Mouse (Mus musculus) lung, adult 2 months (tissue): Measurements from ENCODE around the gene Vps37d. TPM values are rescaled to one million over a fixed set of nuclear protein-coding genes. Genes with fewer than 3 reads are reported as not detected.

Experiments
- DNase-seq: peaks from one replicate; pipeline ENCODE4 v3.0.0; 2022
- H3K4me1 ChIP-seq: fragments of 200-500 bp; 2 replicates; pipeline ENCODE4 v1.6.1; 2011; ENCODE audit warnings: low read length; ENCODE audit not compliant: control insufficient read depth, insufficient read depth
- H3K4me3 ChIP-seq: fragments of 200-500 bp; replicated peaks from 2 replicates; pipeline ENCODE3; 2011; ENCODE audit warnings: low read depth, mild to moderate bottlenecking, control low read depth, low read length; ENCODE audit errors: extremely low read depth
- CTCF ChIP-seq: fragments of 200-500 bp; IDR thresholded peaks from 2 replicates; pipeline ENCODE4 v1.5.1; 2011; ENCODE audit warnings: mild to moderate bottlenecking, low read length, control low read depth; ENCODE audit not compliant: insufficient read depth
- POLR2A ChIP-seq: fragments of 200-500 bp; IDR thresholded peaks from 2 replicates; pipeline ENCODE4 v1.6.1; 2011; ENCODE audit warnings: low read depth, mild to moderate bottlenecking, control low read depth, low read length, borderline replicate concordance; ENCODE audit errors: extremely low read depth
- WGBS: fragments of 180-500 bp; shearing (Covaris S2); methylation state at CpG from one replicate; pipeline ENCODE4 v1.1.7; 2018; 5-methylcytosine and 5-hydroxymethylcytosine counted together
- polyA plus RNA-seq: library from polyadenylated mRNA; depleted of rRNA; stranded (reverse); fragments of >200 nt; gene quantifications from 2 replicates; pipeline ENCODE4 v1.2.3, GENCODE M21; 2012; rRNA removed

Vps37d gene
- polyA plus RNA-seq, 1 experiment, result 3.0 TPM

DNA sequence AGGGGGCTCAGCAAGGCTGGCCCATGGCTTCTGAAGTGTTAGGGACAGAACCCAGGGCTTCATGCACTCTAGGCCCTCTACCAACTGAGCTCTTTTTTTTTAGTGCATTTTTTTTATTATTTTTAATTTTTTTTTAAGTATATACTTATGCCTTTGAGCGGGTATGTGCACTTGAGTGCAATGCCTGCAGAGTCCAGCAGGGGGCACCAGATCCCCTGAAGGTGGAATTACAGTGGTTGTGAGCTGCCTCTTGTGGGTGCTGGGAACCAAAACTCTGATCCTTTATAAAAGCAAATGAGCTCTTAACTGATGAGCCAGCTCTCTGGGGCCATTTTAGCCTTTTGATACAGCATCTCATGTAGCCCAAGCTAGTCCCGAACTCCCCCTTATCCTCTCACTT, 43.5 kb downstream of the Vps37d start:
- H3K4me3 ChIP-seq, result no peak overlapping the region
- no peaks in the 10 kb centered on the region for H3K4me1 ChIP-seq
- 96% methylated on average over 2 of the region's 2 CpGs for WGBS
- no peak for DNase-seq
- TF ChIP-seq CTCF (no peak), POLR2A (no peak)

DNA sequence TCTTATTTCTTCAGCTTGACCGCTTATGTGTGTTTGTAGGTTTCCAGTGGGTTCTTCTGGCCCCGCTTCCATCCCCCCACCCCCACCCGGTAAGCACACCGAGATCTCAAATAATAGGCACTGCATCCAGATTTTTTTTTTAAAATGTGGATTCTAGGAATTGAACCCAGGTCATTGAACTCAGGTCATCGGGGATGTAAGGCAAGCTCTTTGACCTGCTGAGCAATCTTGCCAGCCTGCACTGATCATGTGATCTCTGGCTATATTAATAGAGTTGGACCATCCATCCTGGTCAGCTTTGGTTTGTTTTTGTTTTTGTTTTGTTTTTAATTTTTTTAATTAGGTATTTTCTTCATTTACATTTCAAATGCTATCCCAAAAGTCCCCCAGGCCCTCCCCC, 45.5 kb downstream of the Vps37d start:
- TF ChIP-seq POLR2A (no peak), CTCF (no peak)
- Histone ChIP-seq H3K4me3 (no peak overlapping the region), H3K4me1 (peaks cover 3% of the 10 kb centered on the region; the same call in 1 of the 2 replicates)
- DNase-seq, result no peak
- 85% methylated on average over 5 of the region's 5 CpGs for WGBS

DNA sequence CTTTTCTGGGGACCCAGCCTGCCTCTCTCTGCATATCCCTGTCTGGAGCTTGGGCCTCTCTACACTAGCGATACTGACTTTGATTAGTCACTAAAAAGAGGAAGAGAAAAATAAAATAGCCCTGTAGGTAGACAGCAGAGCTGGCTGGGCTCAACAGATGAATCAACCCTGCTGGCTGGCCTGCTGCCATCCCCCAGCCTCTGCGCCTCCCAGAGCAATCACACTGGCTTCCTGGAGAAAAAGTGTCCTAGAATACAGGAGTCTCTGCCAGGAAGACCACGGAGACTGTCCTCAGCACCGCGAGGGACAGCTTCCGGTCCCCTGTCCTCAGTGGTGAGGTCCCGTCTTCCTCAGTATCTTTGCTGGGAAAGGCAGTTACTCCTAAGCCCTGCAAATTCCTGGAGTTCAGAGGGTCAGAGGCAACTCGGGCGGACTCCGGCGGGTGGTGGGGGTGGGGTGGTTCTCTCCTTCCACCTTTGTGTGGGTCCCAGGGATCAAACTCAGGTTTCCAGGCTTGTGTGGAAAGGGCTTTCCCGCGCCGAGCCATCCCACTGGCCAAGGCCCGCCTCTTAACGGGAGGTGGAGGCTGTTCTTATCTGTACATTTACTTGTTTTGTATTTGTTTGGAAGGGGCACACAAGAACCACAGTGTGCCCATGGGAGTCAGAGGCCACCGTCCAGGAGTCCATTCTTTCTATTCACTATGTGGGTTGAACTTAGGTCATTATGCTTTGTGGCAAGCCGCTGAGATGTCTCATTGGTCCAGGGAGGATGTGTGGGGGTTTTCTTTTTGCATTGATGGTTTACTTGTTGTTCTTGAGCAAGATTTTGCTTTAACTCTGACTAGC, 48.8 kb downstream of the Vps37d start:
- no peak overlapping the region for H3K4me3 ChIP-seq
- peaks cover 3% of the 10 kb centered on the region; the same call in 1 of the 2 replicates for H3K4me1 ChIP-seq
- no peak for TF ChIP-seq POLR2A
- no peak for TF ChIP-seq CTCF
- no peak for DNase-seq
- WGBS, result 24% methylated on average over 18 of the region's 18 CpGs

DNA sequence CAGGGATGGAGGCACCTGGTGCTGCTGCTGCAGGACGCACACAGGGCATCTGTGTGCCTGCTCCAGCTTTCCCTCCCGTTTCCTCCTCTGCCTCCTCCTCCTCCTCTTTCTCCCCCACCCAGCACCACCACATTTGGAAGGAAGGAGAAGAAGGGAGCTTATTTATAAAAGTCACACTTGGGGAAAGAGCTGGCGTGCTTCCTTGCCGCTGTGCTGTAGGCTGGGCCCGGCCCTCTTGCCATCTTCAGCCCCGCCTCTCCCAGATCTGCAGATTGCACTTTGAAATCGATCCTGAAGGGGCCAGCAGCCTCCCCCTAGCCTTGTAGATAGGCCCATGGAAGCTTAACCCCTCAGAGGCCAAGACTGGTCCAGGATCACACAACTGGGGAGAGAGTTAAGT, 52.2 kb downstream of the Vps37d start:
- no peak for DNase-seq
- Histone ChIP-seq H3K4me3 (no peak overlapping the region), H3K4me1 (peaks cover 9% of the 10 kb centered on the region; the same call in 1 of the 2 replicates)
- 25% methylated on average over 7 of the region's 7 CpGs for WGBS
- no peak for TF ChIP-seq POLR2A

DNA sequence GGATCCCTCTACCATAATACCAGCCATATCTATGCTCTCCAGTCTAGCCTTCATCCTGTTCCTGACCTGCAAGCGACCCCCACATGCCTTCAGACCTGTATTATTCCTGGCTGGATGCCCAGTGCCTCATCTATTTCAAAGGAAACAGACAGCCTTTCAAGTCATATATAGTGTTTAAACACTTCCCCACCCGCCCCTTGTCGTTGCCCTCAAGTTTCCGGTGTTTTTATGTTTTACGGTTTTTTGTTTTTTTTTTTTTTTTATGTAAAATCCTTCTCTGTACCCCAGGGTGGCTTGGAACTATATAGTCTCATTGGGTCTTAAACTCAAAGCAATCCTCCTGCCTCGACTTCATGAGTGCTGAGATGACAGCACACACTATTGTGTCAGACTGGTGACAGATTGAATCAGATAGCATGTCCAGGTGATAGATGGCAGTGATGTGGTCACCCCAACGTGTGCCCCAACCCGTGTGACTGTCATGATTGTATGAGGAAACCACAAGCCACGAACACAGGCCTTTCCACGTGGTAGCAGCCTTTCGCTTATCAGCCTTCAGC, 53.3 kb downstream of the Vps37d start:
- TF ChIP-seq POLR2A (no peak), CTCF (no peak)
- no peak overlapping the region for H3K4me3 ChIP-seq
- 33% methylated on average over 11 of the region's 11 CpGs for WGBS

DNA sequence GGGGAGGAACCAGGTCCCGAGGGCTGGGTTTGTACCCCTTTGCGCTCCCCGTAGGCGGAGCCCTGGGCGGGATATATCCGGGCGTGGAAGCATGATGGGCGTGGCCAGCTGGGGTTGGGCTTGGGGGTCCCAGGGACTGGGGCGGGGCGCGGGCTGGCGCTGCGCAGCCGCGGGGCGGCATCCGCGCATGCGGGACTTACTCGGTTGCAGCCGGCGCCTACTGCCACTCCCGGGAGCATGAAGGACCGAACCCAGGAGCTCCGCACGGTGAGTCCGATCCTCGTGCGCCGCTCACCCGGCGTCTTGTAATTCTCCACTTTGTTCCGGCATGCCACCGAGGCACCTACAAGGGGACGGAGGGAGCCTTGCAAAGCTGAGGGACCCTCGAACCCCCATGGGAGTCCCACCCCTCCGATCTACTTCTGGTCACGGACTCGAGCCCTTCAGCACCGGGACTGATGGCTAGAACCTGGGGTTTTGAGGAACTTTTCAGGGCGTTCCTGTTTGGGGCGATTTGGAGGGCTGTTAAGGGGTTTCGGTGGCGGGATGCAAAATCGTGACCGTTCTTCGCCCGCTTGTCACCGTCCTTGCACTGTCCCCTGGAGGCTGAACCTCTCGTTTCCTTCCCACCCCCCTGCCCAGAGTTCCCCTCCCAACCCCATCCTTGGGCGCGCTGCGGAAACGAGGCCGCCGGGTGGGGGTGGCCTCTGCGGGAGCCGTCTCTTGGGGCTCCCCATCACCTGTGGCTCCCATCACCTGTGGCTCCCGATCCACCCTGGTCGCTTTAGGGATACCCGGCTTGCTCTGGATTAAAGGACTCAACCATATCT, 54.5 kb downstream of the Vps37d start, which contains the start of gene Stx1a:
Stx1a (plus strand) TSS at position 139 of the 830 bp plus-strand sequence.
- H3K4me3 ChIP-seq, result peak within 1 kb of the TSS; percentile 69
- under 1% methylated on average over 61 of the region's 61 CpGs for WGBS
- TF ChIP-seq POLR2A (peak; percentile 59; the same call in 1 of the 2 replicates), CTCF (no peak)
- H3K4me1 ChIP-seq, result peaks cover 6% of the 10 kb centered on the region; the same call in 1 of the 2 replicates
- DNase-seq, result peak; percentile 80

More for the DNA sequence above, 53.3 kb downstream of the Vps37d start:
- H3K4me1 ChIP-seq, result peaks cover 9% of the 10 kb centered on the region; the same call in 1 of the 2 replicates
- no peak for DNase-seq

Other genes starting within 250 kb of the Vps37d start
- not detected in 2 replicates for gene Tmem270, start 171.5 kb downstream of the Vps37d start, polyA plus RNA-seq
- gene Cldn13, start 162.7 kb downstream of the Vps37d start, polyA plus RNA-seq, result not detected in 2 replicates
- gene Mettl27, start 145.9 kb downstream of the Vps37d start, polyA plus RNA-seq, result 16.3 and 23.2 TPM in 2 replicates
- 9.2 and 18.9 TPM in 2 replicates for gene Cldn4, start 131.3 kb downstream of the Vps37d start, polyA plus RNA-seq
- 333 and 552 TPM in 2 replicates for gene Cldn3, start 92.1 kb downstream of the Vps37d start, polyA plus RNA-seq
- 66.9 and 78.4 TPM in 2 replicates for gene Abhd11, start 69.1 kb downstream of the Vps37d start, polyA plus RNA-seq
- 10.6 and 11.7 TPM in 2 replicates for gene Stx1a, start 54.8 kb downstream of the Vps37d start, polyA plus RNA-seq
- 30.7 and 31.5 TPM in 2 replicates for gene Dnajc30, start 14.1 kb downstream of the Vps37d start, polyA plus RNA-seq
- gene Bud23, start 13.3 kb downstream of the Vps37d start, polyA plus RNA-seq, result 51.3 and 56.4 TPM in 2 replicates
- 17.8 and 28.5 TPM in 2 replicates for gene Mlxipl, start 11.6 kb upstream of the Vps37d start, polyA plus RNA-seq
- gene Tbl2, start 71.4 kb upstream of the Vps37d start, polyA plus RNA-seq, result 8.1 and 8.3 TPM in 2 replicates
- gene Bcl7b, start 90.0 kb upstream of the Vps37d start, polyA plus RNA-seq, result 37.3 and 42.9 TPM in 2 replicates
- 22.2 and 23.4 TPM in 2 replicates for gene Baz1b, start 109.0 kb upstream of the Vps37d start, polyA plus RNA-seq
- gene Fzd9, start 173.0 kb upstream of the Vps37d start, polyA plus RNA-seq, result 0.22 and 0.95 TPM in 2 replicates